Mouse (Mus musculus) monocyte, adult 5-6 weeks (primary cell): ENCODE data around the gene Sacm1l. TPM values are rescaled to one million over a fixed set of nuclear protein-coding genes. Genes with fewer than 3 reads are reported as not detected.

Experiments used
- ATAC-seq: fragments of 153-309, 156-312 bp; replicated peaks from 2 replicates; pipeline ENCODE4 v1.8.0; 2017; ENCODE audit warnings: mild to moderate bottlenecking; ENCODE audit not compliant: low TSS enrichment, insufficient number of reproducible peaks, severe bottlenecking, poor library complexity, low FRiP score
- total RNA-seq: library from RNA; stranded (forward); fragments of 200-1000, 200-491, 200-594 nt; gene quantifications from 3 replicates; pipeline ENCODE4 v1.2.3, GENCODE M21; 2017

Gene Sacm1l
- total RNA-seq: 44.7 to 69.1 TPM (median 57.9 TPM) in 3 replicates

DNA sequence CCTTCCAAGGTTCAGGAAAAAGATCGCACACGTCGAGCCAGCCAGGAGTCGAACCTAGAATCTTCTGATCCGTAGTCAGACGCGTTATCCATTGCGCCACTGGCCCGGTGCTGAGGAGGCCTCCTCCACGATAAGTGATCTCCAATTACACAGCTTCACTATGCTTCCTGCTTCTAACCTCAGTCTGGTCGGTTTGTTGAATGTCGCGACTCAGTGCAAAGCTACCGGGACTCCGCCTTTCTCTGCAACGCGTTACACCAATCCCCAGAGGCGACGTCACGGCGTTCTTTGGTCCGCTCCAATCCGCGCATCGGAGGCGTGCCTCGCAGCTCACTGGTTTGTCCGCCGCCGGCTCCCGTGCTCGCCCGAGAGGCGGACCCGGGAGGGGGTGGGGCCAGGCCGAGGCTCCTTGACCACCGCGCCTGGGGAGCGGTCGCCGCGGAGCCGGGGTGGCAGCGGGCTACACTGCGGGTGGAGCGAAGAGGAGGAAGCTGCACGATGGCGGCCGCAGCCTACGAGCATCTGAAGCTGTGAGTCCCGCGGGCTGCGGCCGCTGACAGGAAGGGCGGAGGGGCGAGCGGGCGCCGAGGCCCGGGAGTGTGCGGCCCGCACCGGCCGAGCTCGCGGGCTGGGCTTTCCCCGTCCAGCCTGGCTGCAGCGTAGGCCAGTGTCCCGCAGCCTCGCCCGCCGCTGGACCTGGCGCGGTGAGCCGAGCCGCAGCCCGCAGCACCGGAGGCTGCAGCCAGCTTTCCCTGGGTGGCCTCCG, at the start of gene Sacm1l:
Gene Sacm1l, plus strand, starts transcription at position 368 of the 766 bp plus-strand sequence.
- ATAC-seq: peak; percentile 97

DNA sequence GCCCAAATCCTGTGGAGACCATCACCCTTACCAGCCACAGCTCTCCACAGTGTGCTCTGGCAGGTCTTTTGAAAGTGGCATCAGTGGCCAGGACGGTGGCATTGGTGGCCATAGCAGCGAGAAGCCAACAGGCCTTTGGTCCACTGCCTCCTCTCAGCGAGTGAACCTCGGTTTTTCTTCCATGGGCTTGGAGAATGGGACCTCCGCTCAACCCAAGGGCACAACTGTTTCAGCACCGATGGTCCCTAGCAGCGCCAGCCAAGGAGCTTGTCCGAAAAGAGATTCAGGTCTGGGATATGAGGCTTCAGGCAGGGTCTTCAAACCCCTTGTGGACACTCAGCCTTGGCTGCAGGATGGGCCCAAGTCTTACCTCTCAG, 49.7 kb upstream of the Sacm1l start:
- ATAC-seq: 0 out of 2 replicates have a peak, but pooled peaks have one; percentile 7

GRCm38 (mm10) chr9:123480253-123480921, 49.2 kb upstream of the Sacm1l start:
- ATAC-seq: peak; percentile 79

DNA sequence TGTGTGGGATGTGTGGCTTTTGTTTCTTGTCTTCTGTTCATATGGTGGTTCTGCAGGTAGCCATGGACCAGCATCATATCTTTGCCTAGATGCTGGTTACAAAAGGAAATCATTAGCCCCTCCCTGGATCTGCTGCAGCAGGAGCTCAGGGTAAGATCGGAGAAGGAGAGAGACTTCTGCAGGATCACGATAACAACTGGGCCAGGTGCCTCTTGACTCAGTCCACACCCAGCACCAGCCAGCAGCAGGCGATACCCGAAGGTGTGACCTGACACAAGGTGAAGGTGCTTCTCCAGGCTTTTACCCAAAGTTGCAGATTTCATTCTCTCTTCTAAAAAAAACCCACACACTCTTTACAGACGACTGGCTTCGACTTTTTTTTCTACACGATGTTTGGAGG, 48.4 kb upstream of the Sacm1l start:
- no peak for ATAC-seq

- ATAC-seq: no peak
Measured at GRCm38 (mm10) chr9:123483598-123483997, 46.0 kb upstream of the Sacm1l start.

GRCm38 (mm10) chr9:123484830-123485229, 44.7 kb upstream of the Sacm1l start:
- no peak for ATAC-seq

DNA sequence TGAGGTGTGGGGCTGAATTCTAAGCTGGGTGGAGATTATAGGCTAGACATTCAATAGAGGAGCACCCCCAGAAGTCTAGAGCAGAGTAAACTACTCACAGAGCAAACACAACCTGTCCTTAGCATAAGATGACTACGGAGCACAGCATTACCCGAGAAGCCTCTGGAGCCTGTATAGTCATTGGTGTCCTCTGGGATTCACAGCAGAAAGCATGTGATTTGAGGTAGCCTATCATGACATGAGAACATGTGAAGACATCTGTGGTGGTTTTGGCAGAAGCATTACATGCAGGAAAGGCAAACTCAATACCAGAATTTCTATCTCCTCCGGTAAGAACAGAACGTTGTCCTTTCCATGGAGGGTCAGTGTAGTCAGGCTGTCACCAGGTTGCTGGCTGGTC, 44.0 kb upstream of the Sacm1l start:
- ATAC-seq: no peak

DNA sequence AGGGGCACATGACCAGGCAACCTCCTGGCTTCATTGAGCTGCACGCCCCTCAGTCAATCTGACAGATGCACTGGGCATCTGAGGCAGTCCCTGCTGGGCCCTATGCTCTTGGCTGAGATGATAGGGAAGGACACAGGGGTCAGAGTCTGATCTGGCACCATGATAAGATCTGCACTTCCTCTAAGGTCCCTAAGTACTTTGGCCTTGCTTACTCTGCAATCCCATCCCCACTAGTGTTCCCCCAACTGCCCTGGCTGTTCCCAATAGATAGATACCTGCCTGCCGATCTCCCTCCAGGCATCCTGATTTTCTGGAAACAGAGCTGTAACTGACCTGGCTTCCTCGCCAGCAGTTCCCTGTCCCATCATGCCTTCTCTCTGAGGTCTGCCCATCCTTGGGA, 42.9 kb upstream of the Sacm1l start:
- no peak for ATAC-seq

DNA sequence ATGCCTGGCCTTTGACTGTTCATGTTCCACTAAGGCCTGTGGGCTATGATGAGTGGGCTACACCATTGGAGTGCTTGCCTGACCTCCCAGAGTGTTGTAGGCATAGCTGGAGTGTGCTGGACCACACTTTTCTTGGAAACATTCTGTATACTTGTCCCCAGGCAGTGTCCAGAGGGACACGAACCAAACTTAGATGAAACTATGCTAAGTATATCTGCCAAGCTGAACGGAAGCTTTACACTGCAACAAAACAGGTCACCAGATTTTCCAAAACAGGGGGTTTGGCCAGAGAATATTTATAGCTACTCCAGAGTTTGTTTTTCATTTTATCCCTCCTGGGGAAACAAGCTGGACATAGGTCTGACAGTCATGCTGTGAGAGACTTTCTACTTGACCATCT, 40.5 kb upstream of the Sacm1l start:
- no peak for ATAC-seq

GRCm38 (mm10) chr9:123489727-123490343, 39.7 kb upstream of the Sacm1l start:
- no peak; the same call in 1 of the 2 replicates for ATAC-seq

DNA sequence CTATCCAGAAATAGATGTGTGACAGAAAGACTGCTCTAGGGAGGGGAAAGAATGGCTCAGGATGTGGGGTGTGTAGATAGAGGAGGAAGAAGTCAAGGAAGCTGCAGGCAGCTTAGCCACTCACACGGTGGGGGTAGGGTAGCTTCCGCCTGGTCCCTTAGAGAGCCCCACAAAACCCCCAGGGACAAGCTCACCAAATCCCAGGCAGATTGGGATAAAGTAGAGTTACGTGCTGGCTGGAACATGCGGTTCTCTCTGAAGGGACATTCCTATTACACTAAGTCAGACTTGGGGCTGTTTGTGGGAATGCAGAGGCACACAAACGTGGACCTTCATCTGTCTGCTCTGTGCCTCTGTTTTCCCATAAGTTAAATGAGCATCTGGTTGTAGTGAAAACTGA, 38.6 kb upstream of the Sacm1l start:
- ATAC-seq: no peak

GRCm38 (mm10) chr9:123491917-123492585, 37.5 kb upstream of the Sacm1l start:
- no peak for ATAC-seq

DNA sequence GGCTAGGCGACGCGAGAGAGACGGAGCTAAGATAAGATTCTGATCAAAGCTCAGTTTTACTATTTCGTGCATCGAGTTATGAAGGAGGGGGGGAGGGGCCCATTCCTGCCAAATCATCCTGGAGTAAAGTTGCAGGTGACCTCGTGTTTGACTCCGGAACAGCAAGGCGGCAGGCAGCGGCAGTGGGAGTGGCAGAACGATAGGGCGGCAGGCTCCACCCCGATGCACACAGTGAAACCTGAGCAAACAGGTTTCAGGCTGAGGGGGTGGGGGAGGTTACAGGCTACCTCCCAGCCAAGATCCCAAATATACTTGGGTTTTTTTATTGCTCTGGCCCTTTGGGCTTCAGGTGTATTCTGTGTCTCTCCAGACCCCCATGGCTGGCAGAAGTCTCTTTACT, 32.9 kb upstream of the Sacm1l start:
- ATAC-seq: no peak

DNA sequence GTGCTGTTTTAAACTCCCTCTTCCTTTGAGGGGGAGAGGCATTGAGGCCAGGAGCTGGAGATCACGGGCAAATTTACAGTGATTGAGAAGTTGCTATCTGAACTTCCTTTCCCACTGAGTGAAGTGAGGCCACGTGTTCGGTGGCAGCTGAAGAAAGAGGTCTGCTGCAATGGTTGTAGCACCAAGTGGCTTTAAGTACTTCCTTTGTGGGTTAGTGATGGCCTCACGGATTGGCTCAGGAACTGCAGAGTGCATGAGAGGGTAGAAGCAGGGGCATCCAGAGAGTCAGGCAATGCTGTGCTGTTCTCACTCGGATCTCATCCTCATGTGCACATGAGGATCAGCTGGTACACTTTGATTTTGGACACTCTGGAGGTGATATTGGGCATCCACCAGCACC, 31.7 kb upstream of the Sacm1l start:
- peak; percentile 83 for ATAC-seq

GRCm38 (mm10) chr9:123500480-123500879, 29.1 kb upstream of the Sacm1l start:
- no peak for ATAC-seq

DNA sequence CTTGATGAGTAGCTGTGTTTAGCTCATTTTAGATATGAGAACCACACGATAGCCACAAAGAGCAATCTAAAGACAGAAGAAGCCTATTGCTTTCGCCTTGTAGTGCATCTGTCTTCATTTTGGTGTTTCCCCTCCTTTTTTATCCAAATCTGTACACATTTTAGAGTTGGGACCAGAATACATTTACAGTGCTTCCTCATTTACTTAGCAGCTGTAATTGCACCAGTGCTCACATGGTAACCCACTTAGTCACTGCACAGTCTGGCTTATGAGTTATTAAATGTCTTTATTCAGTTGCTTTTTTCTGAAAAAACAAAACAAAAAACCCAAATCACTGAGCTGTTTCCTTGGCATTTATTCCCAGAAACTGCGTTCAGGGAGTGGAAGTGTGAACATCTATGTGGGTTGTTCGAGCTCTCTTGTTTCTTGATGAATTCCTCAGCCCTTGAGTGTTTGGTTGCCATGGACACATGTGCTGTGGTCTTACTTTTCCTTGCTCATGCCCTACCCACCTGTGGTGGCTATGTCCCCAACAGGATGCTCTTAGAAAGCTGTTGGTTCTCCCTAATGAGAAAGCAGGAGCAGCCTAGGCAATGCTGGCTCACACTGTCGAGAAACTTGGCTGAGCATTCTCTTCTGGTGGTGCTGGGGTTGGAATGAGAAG, 26.3 kb upstream of the Sacm1l start:
- ATAC-seq: no peak

DNA sequence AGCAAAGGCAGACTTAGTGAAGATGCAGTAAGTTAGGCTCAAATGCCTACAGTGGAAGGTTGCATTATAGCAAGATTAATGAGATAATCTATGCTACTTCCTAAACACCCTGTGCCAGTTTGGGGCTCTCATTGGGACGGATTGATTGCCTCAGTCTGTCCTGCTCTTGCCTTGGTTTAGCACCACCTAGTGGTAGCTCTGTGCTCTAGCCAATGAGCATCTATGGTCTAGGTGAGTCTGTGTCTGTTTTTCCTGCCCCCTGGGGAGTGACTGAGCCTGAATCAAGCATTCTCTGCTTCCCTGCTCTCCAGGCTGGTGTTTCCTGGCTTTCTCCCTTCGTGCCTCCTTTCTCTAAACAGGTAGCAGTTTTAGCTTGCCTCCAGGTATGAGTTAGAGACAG, 25.2 kb upstream of the Sacm1l start:
- ATAC-seq: peak; percentile 83

GRCm38 (mm10) chr9:123505598-123505997, 24.0 kb upstream of the Sacm1l start:
- ATAC-seq: no peak
